Mouse (Mus musculus): ENCODE measurements around the gene Spink4.

- TF ChIP-seq UBTF (IDR thresholded peaks at IDR 0.05; ENCODE audit: borderline replicate concordance, insufficient read depth, low read depth, low read length) (no peak), ZMIZ1 (IDR thresholded peaks at IDR 0.05; ENCODE audit: low read depth, low read length) (no peak)
These were observed 34.7 kb upstream of the Spink4 start for GRCm38 (mm10) chr4:40885166-40885525.
